Mouse (Mus musculus) neural tube, embryonic 14.5 days (tissue): ENCODE results near the gene Rubcn. TPM values are rescaled to one million over a fixed set of nuclear protein-coding genes. Genes with fewer than 3 reads are reported as not detected.

Experiments used
- ATAC-seq: fragments of 200-750 bp; cut with Nextera tagmentation; 2 replicates; pipeline ENCODE4 v1.8.0; 2017; ENCODE audit warnings: low read depth, mild to moderate bottlenecking, moderate TSS enrichment, moderate library complexity
- H3K27ac ChIP-seq: fragments of 300-500 bp; sonication (generic); 2 replicates; pipeline ENCODE4 v1.5.1; 2014; ENCODE audit warnings: low read depth, mild to moderate bottlenecking, control low read depth, low read length, moderate library complexity, mixed read lengths
- H3K27me3 ChIP-seq: fragments of 300-500 bp; sonication (generic); 2 replicates; pipeline ENCODE4 v1.6.1; 2014; ENCODE audit warnings: low read length; ENCODE audit not compliant: control insufficient read depth, insufficient read depth
- H3K36me3 ChIP-seq: fragments of 300-500 bp; sonication (generic); 2 replicates; pipeline ENCODE4 v1.6.1; 2014; ENCODE audit warnings: low read length, mixed read lengths; ENCODE audit not compliant: control insufficient read depth, insufficient read depth
- H3K4me1 ChIP-seq: fragments of 300-500 bp; sonication (generic); 2 replicates; pipeline ENCODE4 v1.6.1; 2014; ENCODE audit warnings: low read length; ENCODE audit not compliant: control insufficient read depth, insufficient read depth
- H3K4me2 ChIP-seq: fragments of 300-500 bp; sonication (generic); 2 replicates; pipeline ENCODE4 v1.6.1; 2014; ENCODE audit warnings: mild to moderate bottlenecking, low read depth, low read length, control low read depth
- H3K4me3 ChIP-seq: fragments of 300-500 bp; sonication (generic); 2 replicates; pipeline ENCODE4 v1.5.1; 2014; ENCODE audit warnings: low read depth, low read length, control low read depth, mixed read lengths
- H3K9ac ChIP-seq: fragments of 300-500 bp; sonication (generic); replicated peaks from 2 replicates; pipeline ENCODE4 v1.6.1; 2014; ENCODE audit warnings: low read depth, mild to moderate bottlenecking, control low read depth, low read length, mixed read lengths
- H3K9me3 ChIP-seq: fragments of 300-500 bp; sonication (generic); 2 replicates; pipeline ENCODE4 v1.6.1; 2016; ENCODE audit warnings: low read length; ENCODE audit not compliant: control insufficient read depth
- WGBS: fragments of 180-500 bp; shearing (Covaris S2); extraction: QIAGEN DNeasy Blood & Tissue Kit; methylation state at CpG from one replicate; pipeline ENCODE4 v1.1.7; 2014; 5-methylcytosine and 5-hydroxymethylcytosine counted together
- polyA plus RNA-seq: library from polyadenylated mRNA; unstranded; fragments of >200 nt; fragmentation: Nextera tagmentation; extraction: Ambion mirVana; gene quantifications from 2 replicates; pipeline ENCODE4 v1.2.1, GENCODE M21; 2014

Rubcn gene
- polyA plus RNA-seq, 1 experiment from 2014 or later, result 29.1 TPM

DNA sequence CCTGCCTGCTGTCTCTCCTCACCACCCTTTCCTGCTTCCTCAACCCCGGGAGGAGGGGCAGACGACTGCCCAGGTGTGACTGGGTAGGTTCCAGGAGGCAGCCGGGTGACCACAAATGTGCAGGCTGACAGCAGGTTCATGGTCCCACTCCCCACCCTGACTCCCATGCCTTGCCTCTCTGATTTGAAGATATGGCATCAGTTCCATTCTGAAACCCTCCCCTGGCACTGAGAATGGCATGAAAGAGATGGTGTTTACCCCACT is 80.2 kb downstream of the Rubcn start, which contains the start of gene Muc20:
Gene Muc20, minus strand, starts transcription at position 10 of the 264 bp plus-strand sequence.
- Histone ChIP-seq H3K4me1 (no peaks in the 10 kb centered on the region), H3K9me3 (no peaks in the 10 kb centered on the region), H3K9ac (no peak within 1 kb of the TSS), H3K27ac (no peak within 1 kb of the TSS), H3K4me3 (no peak within 1 kb of the TSS), H3K36me3 (no peaks in the 10 kb centered on the region), H3K4me2 (no peak within 1 kb of the TSS), H3K27me3 (no peaks in the 10 kb centered on the region)
- ATAC-seq, result no peak
- 84% methylated on average over 3 of the region's 3 CpGs for WGBS

DNA sequence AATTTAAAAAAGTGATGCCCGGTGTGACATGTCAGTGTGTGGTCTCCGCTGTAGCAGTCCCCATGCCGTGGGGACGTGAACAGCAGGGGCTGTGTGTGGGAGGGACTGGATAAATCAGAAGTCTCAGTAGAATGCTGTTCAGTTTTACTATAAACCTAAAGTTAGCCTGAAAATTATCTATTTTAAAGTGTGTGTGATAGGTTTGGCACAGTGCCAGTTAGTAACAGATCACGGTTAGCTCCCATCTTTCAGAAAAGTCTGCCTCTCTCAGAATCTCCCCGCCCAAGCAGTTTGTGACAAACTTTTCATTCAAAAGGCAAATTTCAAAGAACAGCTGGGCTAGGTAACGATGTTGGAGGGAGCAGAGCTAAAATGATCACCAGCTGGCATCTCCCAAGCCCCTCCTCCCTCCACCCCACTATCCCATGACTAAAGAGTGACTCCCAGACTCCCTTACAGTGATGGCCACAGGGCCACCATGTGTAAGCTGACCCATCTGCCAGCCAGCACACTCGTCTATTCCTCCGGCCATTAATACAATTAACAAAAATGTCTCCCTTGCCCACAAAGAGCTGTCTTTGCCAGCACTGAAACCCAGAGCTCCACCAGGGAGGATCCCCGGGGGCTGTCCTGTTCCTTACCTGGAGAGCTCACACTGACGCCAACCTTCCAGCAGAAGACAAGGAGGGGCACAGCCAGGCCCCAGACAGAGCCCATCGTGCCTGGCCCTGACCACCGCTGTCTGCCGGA is 80.7 kb downstream of the Rubcn start:
- H3K27me3 ChIP-seq, result no peaks in the 10 kb centered on the region
- no peak overlapping the region for H3K4me2 ChIP-seq
- no peak overlapping the region for H3K27ac ChIP-seq
- no peaks in the 10 kb centered on the region for H3K9me3 ChIP-seq
- WGBS, result 64% methylated on average over 14 of the region's 14 CpGs
- H3K4me1 ChIP-seq, result no peaks in the 10 kb centered on the region
- no peaks in the 10 kb centered on the region for H3K36me3 ChIP-seq
- H3K9ac ChIP-seq, result no peak overlapping the region
- H3K4me3 ChIP-seq, result no peak overlapping the region
- ATAC-seq, result no peak

DNA sequence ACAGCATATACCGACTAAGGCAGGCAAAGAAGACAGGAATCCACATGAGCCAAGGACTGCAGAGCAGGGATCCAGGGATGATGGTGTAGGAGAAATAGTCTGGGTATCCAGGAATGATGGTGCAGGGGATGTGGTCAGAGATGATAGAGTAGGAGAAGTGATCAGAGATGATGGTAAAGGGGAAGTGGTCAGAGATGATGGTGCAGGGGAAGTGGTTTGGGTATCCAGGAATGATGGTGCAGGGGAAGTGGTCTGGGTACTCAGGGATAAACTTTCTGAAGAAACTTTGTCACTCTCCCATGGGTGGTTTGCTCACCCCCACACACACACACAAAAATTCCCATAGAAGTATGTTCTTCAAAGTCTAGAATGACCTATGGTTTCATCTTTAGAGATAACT is 82.4 kb downstream of the Rubcn start:
- no peak for ATAC-seq
- H3K27ac ChIP-seq, result no peak overlapping the region
- no peak overlapping the region for H3K4me3 ChIP-seq
- H3K27me3 ChIP-seq, result no peaks in the 10 kb centered on the region
- no peak overlapping the region for H3K9ac ChIP-seq
- H3K4me1 ChIP-seq, result no peaks in the 10 kb centered on the region
- H3K36me3 ChIP-seq, result no peaks in the 10 kb centered on the region
- WGBS, result 83% methylated on average over 1 of the region's 1 CpGs
- H3K9me3 ChIP-seq, result no peaks in the 10 kb centered on the region
- H3K4me2 ChIP-seq, result no peak overlapping the region

DNA sequence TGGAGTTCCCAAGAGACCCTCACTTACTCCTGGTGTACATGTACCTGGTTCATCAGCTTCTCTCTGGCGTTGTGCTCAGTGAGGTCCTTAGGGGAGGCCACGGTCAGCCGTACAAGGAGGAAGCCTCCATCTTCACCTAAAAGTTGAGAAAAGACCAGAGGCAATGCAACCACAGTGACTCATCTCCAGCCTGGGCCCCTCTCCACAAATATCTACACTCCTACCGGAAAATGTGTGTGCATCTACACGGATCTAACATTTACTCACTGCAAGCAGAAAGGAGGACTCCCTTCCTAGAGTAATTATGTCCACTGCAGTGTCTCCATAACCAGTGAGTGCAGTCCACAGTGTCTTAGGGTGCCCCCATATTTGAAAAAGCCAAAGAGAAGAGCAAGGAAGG is 87.5 kb downstream of the Rubcn start:
- WGBS, result 98% methylated on average over 5 of the region's 5 CpGs
- no peak overlapping the region for H3K4me3 ChIP-seq
- H3K4me1 ChIP-seq, result no peaks in the 10 kb centered on the region
- no peak for ATAC-seq
- no peak overlapping the region for H3K27ac ChIP-seq
- no peaks in the 10 kb centered on the region for H3K36me3 ChIP-seq
- no peaks in the 10 kb centered on the region for H3K9me3 ChIP-seq
- H3K4me2 ChIP-seq, result no peak overlapping the region
- H3K27me3 ChIP-seq, result no peaks in the 10 kb centered on the region
- H3K9ac ChIP-seq, result no peak overlapping the region

DNA sequence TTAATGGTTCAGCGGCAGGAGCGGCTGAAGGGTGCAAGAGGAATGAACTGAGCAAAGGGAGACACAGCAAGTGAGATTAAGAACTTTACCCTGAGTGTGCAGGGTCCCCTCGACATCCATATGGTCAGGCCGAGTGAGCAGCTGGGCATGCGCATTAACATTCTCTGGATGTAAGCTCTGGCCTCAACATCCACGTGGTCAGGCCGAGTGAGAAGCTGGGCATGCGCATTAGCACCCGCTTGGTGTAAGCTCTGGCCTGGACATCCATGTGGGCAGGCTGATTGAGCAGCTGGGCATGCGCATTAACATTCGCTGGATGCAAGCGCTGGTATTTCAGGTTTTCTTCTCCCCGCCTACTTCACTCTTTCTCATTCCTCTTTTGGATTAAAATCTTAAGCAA is 92.7 kb downstream of the Rubcn start:
- Histone ChIP-seq H3K4me1 (no peaks in the 10 kb centered on the region), H3K4me2 (no peak overlapping the region), H3K27me3 (no peaks in the 10 kb centered on the region), H3K4me3 (no peak overlapping the region), H3K27ac (no peak overlapping the region), H3K36me3 (no peaks in the 10 kb centered on the region), H3K9ac (no peak overlapping the region), H3K9me3 (no peaks in the 10 kb centered on the region)
- no peak for ATAC-seq
- WGBS, result 68% methylated on average over 13 of the region's 13 CpGs

GRCm38 (mm10) chr16:32783324-32784062 is 94.1 kb downstream of the Rubcn start:
- no peaks in the 10 kb centered on the region for H3K9me3 ChIP-seq
- 42% methylated on average over 5 of the region's 5 CpGs for WGBS
- no peak overlapping the region for H3K27ac ChIP-seq
- no peak overlapping the region for H3K4me2 ChIP-seq
- no peak overlapping the region for H3K4me3 ChIP-seq
- H3K36me3 ChIP-seq, result no peaks in the 10 kb centered on the region
- ATAC-seq, result no peak
- no peaks in the 10 kb centered on the region for H3K27me3 ChIP-seq
- H3K9ac ChIP-seq, result no peak overlapping the region
- H3K4me1 ChIP-seq, result no peaks in the 10 kb centered on the region

DNA sequence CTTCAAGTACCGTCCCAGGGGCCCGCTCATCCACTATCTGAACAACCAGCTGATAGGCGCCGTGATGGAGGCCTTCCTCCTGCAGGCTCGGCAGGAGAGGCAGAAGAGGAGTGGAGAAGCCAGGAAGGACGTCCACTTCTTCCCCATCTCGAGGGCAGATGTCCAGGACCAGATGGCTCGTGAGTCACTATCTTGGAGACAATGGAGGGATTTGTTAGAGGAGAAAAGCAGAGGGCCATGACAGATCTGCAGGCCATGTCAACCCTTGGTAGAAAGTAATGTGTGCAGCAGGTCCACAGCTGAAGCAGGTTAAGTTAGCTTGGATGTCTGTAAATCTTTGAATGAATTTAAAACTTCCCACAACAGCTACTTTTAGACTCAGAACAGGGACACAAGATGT is 98.6 kb downstream of the Rubcn start:
- Histone ChIP-seq H3K4me1 (no peaks in the 10 kb centered on the region), H3K9ac (no peak overlapping the region), H3K4me3 (no peak overlapping the region), H3K27me3 (no peaks in the 10 kb centered on the region), H3K27ac (no peak overlapping the region), H3K9me3 (no peaks in the 10 kb centered on the region), H3K4me2 (no peak overlapping the region), H3K36me3 (no peaks in the 10 kb centered on the region)
- WGBS, result 48% methylated on average over 8 of the region's 8 CpGs
- ATAC-seq, result no peak

GRCm38 (mm10) chr16:32776676-32777075 is 100.9 kb downstream of the Rubcn start:
- WGBS, result 54% methylated on average over 10 of the region's 10 CpGs
- H3K4me3 ChIP-seq, result no peak overlapping the region
- H3K27ac ChIP-seq, result no peak overlapping the region
- no peaks in the 10 kb centered on the region for H3K4me1 ChIP-seq
- no peaks in the 10 kb centered on the region for H3K36me3 ChIP-seq
- no peak overlapping the region for H3K9ac ChIP-seq
- H3K9me3 ChIP-seq, result no peaks in the 10 kb centered on the region
- no peak overlapping the region for H3K4me2 ChIP-seq
- H3K27me3 ChIP-seq, result no peaks in the 10 kb centered on the region
- ATAC-seq, result no peak
